Mouse (Mus musculus) testis, postnatal 14 days (tissue): ENCODE measurements around the gene Fam219b.

ENCODE experiments used
- DNase-seq: peaks from one replicate; pipeline ENCODE4 v3.0.0; 2021; ENCODE audit warnings: low spot score

The Fam219b gene

DNA sequence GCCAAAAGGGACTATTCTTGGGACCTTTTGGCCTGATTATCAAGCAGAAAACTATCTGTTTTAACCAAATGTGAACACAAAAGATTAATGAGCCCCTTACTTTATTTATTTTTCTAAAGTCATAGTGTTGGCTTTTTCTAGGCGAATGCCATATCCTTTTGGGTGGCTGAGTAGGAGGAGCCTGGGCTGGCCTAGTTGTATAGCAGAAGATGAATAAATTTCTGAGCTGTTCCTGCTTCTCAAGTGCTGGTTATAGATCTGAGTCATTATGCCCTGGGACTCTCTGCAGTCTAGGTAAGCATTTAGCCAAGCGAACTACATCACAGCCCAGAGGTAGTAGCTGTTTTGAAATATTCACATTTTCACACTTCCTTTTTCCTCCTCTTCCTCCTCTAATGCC lies 11.8 kb upstream of the Fam219b start:
- DNase-seq, result no peak

GRCm38 (mm10) chr9:57526435-57526834 lies 10.9 kb upstream of the Fam219b start:
- DNase-seq, result no peak

GRCm38 (mm10) chr9:57531946-57532345 lies 5.4 kb upstream of the Fam219b start:
- no peak for DNase-seq

DNA sequence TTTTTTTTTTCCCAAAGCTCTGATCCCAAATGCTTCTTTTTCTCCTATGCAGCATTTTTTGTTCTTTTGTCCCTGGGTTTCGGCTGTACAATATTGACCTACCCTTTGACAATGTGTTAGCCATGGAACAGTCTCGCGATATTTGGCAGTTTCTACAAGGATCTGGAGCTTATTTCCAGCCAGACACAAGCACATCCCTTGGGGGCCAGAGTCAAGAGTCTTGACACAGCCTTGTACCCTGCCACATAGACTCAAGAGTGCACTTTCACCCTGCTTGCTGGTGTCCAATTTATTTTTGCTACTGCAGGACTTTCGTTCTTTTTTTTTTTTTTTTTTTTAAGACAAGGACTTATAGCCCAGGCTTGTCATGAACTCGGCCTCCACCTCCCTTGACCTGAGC lies 966 bp upstream of the Fam219b start:
- DNase-seq, result no peak

DNA sequence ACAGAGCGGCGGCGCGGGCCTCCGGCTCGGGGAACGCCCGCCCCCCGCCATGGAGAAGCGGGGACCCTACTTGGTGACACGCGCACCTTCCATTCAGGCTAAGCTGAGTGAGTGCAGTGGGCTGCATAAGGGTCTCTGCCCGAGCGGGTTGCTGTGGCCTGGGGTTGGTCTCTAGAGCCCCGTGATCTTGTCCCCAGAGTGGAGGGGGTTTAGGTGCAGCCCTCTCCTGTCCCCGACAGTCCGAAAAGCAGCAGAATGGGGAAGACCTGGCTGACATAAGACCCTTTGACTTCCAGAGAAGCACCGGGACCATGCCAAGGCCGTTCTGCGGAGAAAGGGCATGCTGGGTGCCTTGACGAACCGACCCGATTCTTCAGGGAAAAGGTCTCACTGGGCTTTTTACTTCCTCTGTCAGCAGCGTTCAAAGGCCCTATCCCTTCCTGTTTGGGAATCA lies 427 bp downstream of the Fam219b start:
- DNase-seq, result no peak

DNA sequence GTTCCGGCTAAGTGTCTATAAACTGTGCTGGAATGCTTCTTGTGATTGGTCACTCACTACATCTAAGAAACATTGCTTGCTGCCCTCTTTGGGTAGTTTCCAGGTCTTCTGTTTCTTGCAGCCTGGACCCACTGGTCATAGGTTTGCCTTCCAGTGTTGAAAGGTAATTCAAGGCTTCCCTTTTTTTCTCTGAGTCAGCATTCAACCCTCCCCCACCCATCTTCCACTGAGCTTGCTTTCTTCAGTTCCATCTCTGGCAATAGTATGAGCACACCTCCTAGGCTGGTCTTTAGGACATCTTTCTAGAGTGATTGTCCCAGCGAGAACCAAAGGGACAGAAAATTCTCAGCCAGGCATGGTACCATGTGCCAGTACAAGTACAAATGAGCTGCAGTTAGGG lies 2.2 kb downstream of the Fam219b start:
- no peak for DNase-seq

- no peak for DNase-seq
These were observed 4.0 kb downstream of the Fam219b start for GRCm38 (mm10) chr9:57541312-57541711.

- no peak for DNase-seq
These were observed 6.6 kb downstream of the Fam219b start for GRCm38 (mm10) chr9:57543951-57544350.

GRCm38 (mm10) chr9:57547287-57547686 lies 10.0 kb downstream of the Fam219b start:
- peak; percentile 90 for DNase-seq

DNA sequence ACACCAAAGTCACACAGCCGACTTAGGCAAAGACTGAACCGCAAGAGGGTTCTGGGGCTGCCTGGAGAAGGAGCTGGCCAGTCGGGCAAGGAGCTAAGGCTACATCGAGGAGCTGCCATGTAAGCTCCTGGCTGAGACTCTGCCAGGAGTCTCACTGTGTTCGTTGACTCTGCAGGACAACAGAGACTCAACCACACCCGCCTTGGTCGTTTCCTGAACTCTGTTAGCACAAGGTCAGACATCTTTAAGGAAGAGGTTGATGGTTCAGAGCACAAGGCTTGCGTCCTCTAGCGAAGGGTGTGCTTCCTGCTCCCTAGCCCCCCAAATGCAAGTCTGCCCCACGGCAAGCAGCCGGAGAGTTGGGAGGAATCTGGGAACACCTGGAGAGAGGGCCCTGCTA lies 10.5 kb downstream of the Fam219b start:
- DNase-seq, result no peak

- DNase-seq, result no peak
These were observed 11.9 kb downstream of the Fam219b start for GRCm38 (mm10) chr9:57549186-57549585.

DNA sequence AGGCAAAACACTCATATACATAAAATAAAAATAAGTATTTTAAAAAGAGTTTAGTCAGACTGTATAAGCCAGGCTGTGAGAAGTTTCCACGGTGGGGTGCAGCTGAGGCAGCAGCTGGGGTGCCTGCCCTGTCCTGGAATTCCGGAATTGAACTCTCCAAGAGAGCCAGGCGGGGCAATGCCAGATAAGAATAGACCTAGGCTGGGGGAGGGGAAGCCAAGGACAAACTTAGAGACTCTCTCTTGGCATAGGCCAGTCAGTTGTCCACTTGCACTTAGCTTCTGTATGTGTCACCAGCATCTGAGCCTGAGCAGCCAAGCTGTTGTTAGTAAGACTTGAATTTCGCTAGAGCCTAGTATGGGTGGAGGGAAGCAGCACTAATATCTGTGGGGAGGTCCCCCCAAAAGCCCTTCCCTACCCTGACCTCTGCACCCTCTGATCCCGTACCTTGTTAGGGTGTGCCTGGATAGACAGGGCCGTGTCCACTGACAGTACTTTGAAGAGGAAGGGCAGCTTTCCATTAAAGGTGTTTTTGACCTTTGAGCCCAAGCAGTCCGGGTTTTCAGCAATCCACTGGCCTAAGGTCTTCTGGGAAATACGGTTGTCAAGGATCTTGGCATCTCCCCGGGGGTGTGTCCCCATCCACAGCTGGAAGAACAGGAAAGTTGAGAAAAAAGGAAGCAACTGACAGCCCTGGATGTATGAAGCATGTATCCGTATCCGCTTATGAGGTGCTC lies 13.0 kb downstream of the Fam219b start:
- no peak for DNase-seq

DNA sequence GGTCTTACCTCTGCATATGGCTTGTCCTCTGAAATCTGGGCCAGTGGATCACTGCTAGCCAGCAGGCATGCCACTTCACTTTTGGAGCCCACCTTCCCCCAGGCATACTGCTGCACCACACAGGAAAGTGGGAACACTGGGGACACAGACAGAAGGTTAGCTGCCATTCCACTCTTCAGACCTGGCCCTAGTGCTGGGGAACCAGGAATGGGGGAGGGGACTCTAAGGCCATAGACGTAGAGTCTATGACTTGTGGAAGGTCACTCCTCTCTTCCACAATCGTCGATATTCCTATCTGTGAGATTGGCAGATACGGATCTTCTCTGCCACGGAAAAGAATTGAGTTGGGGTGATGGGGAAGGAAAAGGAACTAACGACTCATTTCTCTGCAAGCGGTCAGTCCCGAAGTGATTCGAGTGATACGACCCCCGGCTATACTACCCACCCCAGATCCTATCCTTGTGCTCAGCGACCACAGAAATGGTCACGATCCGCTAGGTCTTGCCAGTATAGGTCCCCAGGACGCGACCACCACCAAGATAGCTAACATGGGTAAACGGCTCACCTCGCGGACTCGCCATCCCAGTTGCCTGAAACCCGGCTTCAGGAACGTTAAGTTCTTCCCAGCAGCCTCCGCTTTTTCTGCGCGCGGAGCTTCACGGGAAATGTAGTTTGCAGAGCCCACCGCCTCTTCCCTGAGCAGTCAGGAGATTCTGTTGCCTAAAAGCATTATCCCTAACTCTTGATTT lies 15.0 kb downstream of the Fam219b start, which contains the start of gene Mpi:
Gene Mpi, minus strand, starts transcription at position 625 of the 749 bp plus-strand sequence.
- peak; percentile 79 for DNase-seq

DNA sequence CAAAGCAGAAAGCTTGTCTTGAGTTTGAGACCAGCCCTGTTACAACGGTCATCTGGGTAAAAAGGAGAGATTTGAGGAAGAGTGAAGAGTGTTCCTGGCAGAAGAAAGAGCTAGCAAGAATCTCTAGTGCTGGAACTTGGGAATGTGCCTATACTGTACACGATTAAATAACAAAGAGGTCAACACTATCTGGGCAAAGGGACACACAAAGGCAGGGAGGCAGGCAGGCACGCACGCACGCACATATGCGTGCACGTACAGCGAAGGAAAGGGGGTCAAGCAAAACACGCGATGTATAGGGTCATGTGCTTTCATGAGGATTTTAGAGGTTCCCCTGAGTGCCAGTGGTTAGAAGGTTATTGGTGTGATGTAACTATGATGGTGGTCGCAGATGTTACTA lies 15.8 kb downstream of the Fam219b start:
- DNase-seq, result no peak

DNA sequence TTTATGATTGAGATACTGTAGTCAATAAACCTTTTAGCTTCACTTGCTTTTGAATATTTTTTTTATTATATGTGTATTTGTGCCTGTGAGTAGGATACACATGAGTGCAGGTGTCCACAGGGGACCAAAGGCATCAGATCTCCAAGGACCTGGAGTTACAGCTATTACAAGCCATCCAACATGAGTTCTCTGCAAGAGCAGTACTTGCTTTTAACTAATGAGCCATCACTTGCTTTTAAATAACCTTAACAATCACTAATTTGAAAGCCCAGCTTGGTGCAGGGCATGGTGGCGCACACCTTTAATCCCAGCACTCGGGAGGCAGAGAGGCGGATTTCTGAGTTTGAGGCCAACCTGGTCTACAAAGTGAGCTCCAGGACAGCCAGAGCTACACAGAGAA lies 17.4 kb downstream of the Fam219b start:
- DNase-seq, result no peak

DNA sequence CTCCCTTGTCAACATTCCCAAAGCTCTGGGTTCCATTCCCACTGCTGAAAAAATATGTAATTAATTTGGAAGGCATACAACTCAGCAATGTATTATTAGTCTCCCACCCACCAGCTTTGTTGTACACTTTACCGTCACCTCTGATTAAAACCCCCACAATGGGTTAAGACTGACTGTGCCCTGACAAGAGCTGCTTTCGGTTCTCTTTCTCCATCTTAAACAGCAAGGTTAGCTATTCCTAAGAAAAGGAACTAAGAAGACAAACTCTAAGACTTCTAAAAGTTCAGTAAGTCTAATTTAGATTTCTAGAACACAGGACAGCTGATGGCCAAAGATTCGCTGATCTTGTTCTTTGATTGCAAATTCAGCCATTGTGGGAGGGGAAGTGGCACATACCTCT lies 19.9 kb downstream of the Fam219b start:
- DNase-seq, result no peak

GRCm38 (mm10) chr9:57558625-57559024 lies 21.3 kb downstream of the Fam219b start:
- DNase-seq, result no peak

DNA sequence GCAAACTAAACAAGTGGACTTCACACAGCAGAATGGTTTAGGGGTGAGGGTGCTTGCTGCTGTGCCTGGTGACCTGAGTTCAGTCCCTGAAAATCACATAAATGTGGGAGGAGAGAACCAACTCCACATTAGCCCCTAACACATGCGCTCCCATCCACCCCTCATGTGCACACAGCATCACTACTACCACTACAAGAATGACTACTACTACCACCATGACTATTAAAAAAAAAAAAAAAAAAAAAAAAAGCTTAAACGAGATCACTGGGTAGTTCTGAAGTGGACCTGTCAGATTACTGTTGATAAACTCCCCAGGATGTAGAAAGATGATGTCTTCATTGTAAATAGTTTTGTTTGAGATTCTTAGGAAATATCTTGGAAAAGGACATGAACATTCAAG lies 22.2 kb downstream of the Fam219b start:
- DNase-seq, result no peak

- DNase-seq, result no peak
These were observed 22.9 kb downstream of the Fam219b start for GRCm38 (mm10) chr9:57560263-57560662.

- peak; percentile 93 for DNase-seq
These were observed 23.8 kb downstream of the Fam219b start, which contains the start of gene Scamp2 for GRCm38 (mm10) chr9:57560861-57561710. TSS of gene Scamp2 (plus strand) at chr9:57560943.

DNA sequence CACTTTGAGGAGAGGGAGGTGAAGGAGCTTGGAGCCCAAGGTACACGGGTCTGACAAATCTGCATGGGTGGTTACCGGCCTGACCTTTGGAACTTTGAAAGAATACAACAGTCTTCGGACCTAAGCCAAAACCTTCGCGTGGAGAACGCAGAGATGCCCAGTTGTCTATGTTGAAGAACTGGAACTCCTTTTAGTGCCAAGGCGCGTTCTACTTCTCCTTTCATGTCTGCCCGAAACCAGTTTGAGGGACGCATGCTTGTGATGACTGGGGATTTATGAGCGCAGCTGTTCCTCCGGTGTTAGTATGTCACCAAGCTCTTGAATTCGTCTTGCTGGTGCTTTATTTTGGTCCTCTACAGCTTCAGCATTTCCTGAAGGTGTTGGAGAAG lies 24.4 kb downstream of the Fam219b start:
- DNase-seq, result no peak

- DNase-seq, result peak; percentile 66
These were observed 25.6 kb downstream of the Fam219b start for GRCm38 (mm10) chr9:57562896-57563372.
